Mouse (Mus musculus) spleen, postnatal 10 days (tissue): ENCODE measurements around the gene Polr3gl.
"Not testable (repeated sequence)": the region's sequence is repeated elsewhere in the genome, so short reads cannot be mapped to it uniquely, and the experiment has no call there.

Source experiments
- DNase-seq, 2 experiments: peaks; one replicate each; pipeline ENCODE4 v3.0.0; 2021 to 2022; ENCODE audit warnings: low spot score in 2 of 2

Polr3gl gene

DNA sequence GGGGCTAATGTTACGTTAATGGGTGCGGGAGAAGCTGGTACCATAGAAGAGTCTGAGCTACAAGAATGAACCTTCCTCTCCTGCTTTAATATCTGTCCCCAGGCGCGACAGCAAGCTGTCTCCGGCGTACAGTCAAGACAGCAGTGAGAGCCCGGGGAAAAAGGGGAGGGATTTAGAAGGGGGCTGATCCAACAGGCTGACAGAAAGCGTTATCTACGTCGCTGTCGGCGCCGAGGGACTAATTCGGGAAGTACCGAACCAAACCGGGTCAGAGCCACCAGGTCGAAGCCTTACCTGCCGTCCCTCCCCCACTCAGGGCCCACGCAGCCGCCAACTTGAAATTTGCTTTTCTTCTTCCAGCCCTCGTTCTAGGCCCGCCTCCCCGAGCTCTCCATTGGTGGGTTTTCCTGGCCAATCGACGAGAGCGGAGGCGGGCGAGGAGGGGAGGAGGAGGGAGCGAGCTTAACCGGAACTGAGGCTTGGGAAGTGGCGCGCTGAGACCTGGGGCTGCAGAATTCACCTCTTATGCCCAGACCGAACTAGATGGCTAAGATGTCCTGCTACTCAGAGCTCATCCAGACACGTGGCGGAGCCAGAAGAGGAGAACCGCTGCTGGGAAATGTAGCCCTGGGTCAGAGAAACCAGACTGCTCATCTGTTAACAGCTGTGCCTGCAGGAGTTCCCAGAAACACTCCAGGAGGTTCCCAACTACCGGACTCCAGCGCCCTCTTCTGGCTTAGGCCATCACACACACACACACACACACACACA, at the start of gene Polr3gl:
Gene Polr3gl, minus strand, starts transcription at position 392 of the 771 bp plus-strand sequence.
- peak; percentile 94 to 96 for DNase-seq

DNA sequence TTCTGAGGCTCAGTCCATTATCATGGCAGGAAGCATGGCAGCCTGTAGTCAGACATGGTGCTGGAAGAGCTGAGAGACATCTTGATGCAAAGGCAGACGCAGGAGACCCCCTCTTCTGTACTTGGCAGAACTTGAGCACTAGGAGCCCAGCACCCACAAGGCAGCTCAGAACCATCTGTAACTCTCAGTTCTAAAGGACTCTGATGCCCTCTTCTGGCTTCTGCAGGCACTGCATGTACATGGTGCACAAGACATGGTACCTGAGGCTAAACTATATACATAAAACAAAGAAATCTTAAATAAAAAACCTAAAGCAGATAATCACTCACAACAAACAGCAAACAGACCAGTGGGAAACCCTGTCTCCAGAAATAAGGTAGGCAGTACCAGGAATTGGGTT, 45.2 kb upstream of the Polr3gl start:
- peak; percentile 65 to 82 for DNase-seq

DNA sequence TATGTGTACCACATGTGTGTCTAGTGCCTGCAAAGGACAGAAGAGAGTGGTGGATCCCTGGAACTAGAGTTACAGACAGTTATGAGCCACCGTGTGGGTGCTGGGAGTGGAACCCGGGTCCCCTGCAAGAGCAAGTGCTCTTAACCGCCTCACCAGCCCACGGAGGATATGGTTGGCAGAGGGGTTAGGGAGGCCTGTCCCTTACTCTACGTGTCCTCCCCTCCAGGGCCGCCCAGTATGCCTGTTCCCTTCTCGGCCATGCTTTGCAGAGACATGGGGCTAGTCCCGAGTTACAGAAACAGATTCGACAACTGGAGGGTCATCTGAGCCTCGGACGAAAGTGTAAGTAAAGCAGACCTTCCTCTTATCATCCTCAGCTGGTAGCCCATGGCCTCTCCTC, 42.5 kb upstream of the Polr3gl start:
- DNase-seq: peak; percentile 13 to 24

DNA sequence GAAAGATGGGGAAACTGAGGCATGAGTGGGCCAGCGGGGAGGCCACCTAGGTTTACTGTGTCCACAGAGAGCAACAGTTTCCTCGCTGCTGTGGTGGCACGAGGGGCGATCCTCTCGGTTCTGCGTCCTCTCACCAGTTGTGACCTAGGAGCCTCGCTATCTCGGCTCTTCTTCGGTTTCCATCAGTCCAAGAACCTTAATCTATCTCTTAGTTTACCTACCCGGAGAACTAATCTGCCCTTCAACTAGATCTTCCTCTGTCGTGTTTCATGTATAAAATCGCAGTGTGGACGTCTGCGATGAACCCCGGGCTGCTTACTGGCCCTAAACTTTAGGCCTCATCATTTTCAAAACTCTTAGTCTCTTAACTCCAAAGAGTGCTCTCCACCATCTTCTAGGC, 41.9 kb upstream of the Polr3gl start:
- no peak for DNase-seq

DNA sequence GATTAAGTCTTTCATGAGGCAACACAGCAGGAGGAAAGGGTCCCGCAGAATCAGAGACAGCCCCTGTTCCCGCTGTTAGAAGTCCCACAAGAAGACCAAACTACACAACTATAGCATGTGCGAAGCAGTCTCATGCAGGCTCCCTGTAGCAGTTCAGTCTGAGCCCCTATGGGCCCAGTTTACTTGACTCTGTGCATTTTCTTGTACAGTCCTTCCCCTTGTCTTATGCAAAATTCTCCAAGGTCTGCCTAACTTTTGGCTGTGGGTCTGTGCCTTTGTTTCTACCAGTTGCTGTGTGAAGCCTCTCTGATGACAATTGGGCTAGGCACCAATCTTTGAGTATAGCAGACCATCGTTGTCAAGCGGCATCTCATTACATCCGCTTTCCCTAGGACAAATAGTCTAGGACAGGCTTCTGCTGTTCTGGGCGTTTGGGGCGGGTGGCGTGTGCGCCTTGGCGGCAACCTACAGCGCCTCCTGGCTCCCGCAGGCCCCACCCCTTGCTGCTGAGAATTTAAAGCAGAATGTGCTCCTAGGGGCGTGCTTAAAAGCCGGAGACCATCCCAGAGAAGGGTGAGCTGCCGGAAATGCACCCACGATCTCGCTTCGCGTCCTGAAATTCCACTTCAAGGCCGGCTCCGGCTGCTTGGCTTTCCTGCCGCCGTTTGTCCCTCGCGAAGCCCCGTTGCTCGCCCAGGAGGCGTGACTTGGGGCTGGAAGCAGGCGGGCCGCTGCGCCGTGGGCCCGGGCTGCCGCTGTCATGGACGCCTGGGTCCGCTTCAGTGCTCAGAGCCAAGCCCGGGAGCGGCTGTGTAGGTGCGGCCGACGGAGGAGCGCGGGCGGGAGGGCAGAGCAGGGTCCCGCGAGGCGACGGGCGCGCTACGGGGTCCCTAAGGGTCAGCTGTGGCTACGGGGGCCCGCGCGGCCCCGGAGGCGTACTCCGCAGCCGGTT, 41.2 kb upstream of the Polr3gl start, which contains the start of the genes Pex11b and Gm42957:
Gene Pex11b, plus strand, starts transcription at position 449 of the 952 bp plus-strand sequence.
Gene Gm42957, plus strand, starts transcription at position 547 of the 952 bp plus-strand sequence.
- peak; percentile 84 to 86 for DNase-seq

DNA sequence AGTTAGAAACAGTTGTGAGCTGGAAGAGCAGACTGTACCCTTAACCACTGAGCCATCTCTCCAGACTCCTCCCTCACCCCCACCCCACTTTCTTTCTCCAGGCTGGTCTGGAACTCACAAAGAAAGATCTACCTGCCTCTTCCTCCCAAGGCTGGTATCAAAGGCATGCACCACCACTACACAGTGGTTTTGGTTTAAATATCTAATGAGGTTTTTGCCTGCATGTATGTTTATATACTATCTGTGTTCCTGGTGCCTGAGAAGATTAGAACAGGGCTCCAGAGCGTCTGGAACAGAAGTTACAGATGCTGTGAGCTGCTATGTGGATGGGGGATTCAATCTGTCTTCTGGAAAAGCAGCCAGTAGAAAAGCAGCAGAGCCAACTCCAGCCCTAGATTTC, 40.0 kb upstream of the Polr3gl start:
- no peak for DNase-seq

DNA sequence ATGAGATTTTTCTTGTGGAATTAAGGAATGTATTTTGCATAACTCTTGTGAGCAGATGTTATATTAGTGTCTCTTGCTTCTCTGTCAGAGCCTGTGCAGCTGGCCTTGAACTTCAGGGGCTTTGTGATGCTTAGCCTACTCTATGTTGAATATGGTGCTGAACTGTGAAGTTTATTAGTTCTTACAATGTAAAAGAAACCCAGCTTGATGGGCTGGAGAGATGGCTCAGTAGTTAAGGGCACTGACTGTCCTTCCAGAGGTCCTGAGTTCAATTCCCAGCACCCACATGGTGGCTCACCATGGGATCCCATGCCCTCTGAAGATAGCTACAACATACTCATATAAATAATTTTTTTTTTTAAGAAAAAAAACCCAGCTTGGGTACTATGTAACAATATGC, 38.1 kb upstream of the Polr3gl start:
- DNase-seq: no peak

DNA sequence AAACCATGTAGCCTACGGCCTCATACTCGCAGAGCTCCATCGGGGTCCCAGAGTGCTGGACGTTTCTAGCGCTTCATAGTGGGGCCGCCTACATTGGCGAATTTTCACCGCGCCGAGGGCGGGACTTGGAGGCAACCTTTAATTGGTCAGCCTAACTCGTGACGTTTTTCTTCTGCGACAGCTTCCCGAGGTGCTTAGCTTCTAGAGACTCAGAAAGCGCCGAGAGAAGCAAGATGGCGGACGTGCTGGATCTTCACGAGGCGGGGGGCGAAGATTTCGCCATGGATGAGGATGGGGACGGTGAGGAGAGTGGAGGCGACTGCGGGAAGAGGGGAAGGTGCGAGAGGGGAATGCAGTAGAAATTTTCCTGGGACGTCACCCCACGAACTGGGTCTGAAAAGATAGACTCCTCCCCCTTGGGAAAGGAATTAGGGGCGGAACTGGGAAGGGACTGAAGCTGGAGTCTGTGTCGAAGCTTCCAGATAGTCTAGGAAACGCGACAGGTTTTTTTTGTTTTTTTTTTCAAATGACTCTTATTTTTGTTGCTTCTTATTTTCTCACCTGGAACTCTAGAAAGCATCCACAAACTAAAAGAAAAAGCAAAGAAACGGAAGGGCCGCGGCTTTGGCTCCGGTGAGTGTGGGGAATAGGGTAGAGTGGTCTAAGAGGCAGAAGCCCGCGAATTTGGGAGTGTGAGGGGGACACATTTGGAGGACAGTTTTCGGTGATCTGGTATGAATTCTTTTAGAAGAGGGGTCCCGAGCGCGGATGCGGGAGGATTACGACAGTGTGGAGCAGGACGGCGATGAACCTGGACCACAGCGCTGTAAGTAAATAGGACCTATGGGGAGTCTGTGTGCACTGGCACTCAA, 36.0 kb upstream of the Polr3gl start, which contains the start of gene Rbm8a:
Gene Rbm8a, plus strand, starts transcription at position 205 of the 872 bp plus-strand sequence.
- peak; percentile 90 to 97 for DNase-seq

DNA sequence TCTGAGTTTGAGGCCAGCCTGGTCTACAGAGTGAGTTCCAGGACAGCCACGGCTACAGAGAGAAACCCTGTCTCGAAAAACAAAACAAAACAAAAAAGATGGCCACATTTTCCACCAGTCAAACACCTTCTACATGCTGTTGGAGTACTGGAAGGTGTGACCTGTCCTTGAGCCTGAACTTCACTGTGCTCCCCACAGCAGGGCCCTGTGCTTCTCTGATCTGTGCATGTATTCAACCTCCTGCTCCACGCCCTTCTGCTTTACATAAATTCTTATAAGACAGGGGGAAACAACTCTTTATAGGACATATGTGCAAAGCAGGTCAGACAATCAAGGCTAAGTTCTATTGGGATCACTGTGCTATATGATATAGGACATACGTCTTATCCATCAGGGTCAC, 29.2 kb upstream of the Polr3gl start:
- DNase-seq: no peak

DNA sequence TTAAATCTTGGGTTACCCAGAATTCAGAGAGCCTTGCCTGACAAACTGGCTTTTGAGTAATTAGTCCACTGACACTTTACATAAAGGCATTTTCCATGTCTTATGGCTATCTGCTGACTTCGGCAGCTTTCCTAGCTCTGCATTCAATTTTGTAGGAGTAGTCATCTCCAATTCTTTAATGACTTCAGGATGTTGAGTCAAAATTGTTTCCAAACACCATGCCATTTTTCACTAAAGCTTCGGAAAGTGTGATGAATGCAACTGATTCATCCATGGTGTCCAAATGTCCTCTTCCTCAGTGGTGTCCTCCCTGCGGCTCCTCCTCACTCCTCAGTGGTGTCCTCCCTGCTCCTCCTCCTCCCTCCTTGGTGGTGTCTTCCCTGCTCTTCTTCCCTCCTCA, 24.0 kb upstream of the Polr3gl start:
- no peak for DNase-seq

DNA sequence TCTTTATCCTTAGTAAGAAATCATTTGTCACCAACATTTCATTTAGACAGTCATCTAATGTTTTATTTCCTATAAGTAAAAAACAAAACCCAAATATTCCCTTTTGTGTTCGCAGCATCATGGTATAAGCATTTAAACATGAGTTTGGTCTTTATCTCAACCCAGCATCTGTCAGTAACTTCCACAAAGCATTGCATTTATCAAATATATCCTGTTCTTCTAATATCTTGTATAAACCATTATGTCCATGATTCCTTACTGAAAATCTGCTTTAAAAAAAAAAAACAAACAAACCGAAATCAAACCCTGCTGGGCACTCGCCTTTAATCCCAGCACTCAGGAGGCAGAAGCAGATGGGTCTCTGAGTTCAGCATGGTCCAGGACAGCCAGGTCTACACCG, 12.6 kb upstream of the Polr3gl start:
- no peak for DNase-seq

DNA sequence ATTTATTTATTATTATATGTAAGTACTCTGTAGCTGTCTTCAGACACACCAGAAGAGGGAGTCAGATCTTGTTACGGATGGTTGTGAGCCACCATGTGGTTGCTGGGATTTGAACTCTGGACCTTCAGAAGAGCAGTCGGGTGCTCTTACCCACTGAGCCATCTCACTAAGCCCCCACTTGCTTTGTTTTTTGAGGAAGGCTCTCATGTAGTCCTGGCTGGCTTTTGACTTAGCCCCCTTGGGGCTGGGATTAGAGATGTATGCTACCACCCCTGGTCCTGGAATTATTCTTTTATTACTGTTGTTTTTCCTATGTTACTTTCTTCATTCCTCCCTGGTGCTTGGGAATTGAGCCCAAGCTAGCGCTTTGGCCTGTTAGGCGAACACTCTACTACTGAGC, 12.0 kb upstream of the Polr3gl start:
- DNase-seq: not testable (repeated sequence)

DNA sequence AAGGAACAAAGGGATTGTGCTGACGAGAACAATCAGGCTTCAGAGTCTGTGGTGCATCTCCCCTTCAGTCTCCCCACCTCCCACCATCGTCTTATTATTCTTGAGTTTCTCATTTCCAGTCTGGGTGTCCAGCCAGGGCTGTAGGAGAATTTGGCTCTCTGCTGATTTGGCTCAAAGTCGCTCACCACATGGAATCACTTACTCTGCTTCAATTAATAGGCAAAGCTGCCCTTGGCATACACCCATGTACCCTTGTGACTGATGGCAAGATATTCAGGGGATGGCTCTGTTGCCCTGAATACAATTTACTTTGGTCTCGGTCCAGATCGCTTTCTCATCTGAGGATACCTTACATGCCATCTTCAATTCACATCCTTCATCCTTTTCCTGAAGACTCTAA, 9.3 kb upstream of the Polr3gl start:
- DNase-seq: no peak

DNA sequence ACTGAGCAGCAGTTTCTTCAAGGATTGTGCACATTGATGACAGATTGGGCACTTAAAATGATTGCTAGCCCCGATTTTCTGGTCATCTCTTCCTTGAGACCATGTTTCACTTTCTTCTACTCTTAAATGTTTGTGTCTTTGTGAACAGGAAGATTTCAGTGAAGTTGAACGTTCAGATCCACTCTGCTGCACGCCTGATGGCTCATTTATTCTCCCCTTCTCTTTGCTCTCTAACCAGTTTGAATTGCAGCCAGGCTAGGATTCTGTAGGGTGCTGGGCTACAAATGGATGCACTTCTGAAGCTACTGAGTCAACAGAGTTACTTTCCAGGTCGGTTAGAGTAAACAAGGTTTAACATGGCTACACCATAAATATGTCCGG, 8.7 kb upstream of the Polr3gl start:
- DNase-seq: no peak

DNA sequence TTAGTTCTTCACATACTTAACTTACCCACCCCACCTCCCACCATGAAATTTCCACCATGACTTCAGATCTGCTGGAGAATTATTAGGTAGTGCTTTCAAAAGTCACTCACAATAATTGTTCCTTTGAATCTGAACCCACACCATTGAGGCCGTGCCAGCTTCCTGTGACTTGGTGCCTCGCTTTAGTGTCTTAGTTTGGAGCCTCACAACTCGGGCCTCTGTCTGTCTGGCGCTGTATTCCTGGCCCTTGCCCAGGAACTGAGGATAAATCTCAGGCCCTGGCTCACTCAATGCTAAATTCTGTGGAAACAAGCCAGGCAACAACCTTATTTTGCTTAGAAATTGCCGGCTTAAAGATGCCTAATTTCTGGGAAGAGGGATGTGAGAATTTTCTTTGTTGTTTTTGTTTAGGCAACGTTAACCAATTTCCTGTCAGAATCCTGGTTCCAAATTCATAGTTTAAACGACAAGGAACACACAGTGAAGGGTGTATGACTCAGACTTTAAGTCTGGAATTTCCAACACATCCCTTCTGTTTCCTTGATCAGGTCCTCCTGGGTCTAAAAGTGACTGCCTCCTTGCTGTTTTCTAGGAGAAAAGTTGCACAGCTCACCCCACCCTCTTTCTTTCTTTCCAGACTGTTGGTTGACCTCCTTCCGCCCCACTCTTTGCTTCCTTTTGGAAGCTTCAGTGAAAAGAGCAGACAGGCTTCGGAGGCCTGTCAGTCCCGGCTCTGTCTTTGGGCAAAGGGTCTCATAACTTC, 8.1 kb upstream of the Polr3gl start:
- no peak for DNase-seq

DNA sequence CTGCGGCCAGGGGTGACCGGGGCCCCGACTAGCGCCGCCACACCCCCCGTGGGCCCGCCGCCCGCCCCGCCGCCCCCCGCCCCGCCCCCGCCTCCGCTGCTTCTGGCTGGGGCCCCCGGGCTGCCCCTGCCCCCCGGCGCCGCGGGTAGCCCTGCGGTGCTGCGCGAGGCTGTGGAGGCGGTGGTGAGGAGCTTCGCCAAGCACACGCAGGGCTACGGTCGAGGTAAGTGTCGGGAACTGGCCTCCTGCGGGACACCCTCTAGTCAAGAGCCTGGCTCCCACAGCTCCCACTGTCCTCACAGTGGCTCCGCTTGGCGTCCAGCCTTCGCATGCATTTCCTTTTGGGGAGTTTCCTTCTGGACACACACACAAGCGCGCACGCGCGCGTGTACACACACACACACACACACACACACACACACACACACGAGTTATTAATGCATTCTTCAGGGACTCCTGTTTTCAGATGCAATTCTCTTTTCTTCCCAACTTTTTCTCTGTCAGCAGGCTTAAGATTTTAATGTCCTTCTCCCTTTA, 7.3 kb upstream of the Polr3gl start:
- DNase-seq: peak; percentile 11 to 37

DNA sequence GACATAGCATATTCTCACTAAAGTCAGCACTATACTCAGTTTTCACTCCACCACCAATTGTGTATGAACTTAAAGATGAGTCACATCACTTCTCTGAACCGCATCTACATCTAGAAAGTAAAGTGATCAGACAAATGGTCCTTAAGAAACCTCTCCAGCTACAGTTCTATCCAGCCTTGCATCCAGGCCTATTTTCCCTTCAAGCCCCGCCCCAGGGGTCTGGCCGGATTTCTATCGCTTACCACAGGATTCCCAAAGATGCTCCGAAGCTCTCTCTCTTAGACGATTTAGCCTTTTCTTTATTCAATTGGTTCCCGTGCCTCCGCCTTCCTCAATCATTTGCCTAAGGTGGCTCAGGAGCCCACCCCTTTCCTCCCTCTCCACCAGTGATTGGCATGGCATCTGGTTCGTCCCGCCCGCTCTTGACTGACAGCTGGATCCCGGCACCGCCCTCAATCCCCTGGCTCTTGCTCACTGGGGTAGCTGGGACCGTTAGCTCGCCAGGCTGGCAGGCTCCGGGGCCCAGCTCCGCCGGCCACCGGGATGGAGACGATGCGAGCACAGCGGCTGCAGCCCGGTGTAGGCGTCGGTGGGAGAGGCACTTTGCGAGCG, 6.8 kb upstream of the Polr3gl start, which contains the start of gene Lix1l:
Gene Lix1l, plus strand, starts transcription at position 511 of the 612 bp plus-strand sequence.
- DNase-seq: peak; percentile 51 to 84

DNA sequence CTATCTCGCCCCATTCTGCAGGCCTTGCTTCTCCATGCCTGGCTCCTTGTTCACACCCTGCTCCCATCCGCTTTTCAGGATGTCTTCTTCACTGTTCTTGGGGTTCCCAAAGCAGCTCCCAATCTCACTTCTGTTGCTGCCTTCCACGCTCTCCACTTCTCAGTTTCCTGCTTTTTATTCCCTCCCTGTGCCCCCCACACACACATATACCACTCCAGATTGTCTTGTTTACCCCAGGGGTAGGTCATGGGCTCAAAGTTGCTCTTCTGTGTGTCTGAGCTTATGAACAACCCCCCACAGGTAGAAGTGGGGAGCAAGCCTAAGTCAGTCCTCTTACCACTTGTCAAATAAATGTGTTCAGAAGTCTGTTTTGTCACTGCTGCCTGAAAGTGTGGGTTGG, 5.4 kb upstream of the Polr3gl start:
- DNase-seq: no peak

DNA sequence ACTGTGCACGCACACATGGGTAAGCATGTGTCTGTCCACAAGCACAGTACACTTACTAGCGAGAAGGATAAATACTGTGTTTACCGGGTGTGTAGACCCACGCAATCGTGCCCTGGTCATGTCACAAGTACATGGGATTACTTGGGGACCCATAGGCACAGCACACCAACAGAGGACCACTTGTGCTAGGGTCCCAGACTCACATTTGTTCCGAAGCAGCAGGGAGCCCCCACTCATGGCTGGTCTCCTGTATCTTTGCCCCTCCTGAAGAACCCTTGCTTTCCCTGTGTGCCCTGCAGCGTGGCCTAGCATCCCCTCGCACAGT, 5.0 kb upstream of the Polr3gl start:
- no peak for DNase-seq
